Mouse (Mus musculus) MEL (cell line): Measurements from ENCODE around the gene Sh3yl1. TPM values are rescaled to one million over a fixed set of nuclear protein-coding genes. Genes with fewer than 3 reads are reported as not detected.

Experiments
- DNase-seq: peaks from one replicate; pipeline ENCODE4 v3.0.0; 2011; ENCODE audit warnings: low read depth, low spot score
- H3K27ac ChIP-seq: 2 replicates; pipeline ENCODE4 v1.5.1; 2012; ENCODE audit warnings: low read depth, mild to moderate bottlenecking, control low read depth, low read length, moderate library complexity; ENCODE audit not compliant: control insufficient read depth
- H3K27me3 ChIP-seq, 2 experiments: fragments of 150-350 bp in 1 of 2; sonication (generic) in 1 of 2; 2 replicates each; pipeline ENCODE4 v1.6.1; 2012; ENCODE audit warnings: low read length in 2 of 2, mild to moderate bottlenecking in 2 of 2, improper control_type of control experiment in 1 of 2, moderate library complexity in 1 of 2; ENCODE audit not compliant: insufficient read depth in 2 of 2, control insufficient read depth in 1 of 2
- H3K36me3 ChIP-seq, 2 experiments: 2 replicates each; pipeline ENCODE4 v1.6.1; 2012 to 2014; ENCODE audit warnings: low read length in 2 of 2, improper control_type of control experiment in 1 of 2, inconsistent platforms in 1 of 2, mild to moderate bottlenecking in 1 of 2; ENCODE audit not compliant: insufficient read depth in 2 of 2, control insufficient read depth in 1 of 2
- H3K4me1 ChIP-seq, 2 experiments: fragments of 150-350 bp in 1 of 2; sonication (generic) in 1 of 2; 2 replicates each; pipeline ENCODE4 v1.6.1; 2012; ENCODE audit warnings: low read length in 2 of 2, improper control_type of control experiment in 1 of 2, mild to moderate bottlenecking in 1 of 2; ENCODE audit not compliant: insufficient read depth in 2 of 2, control insufficient read depth in 1 of 2
- H3K4me3 ChIP-seq, 2 experiments: fragments of 150-350 bp in 1 of 2; sonication (generic) in 1 of 2; 2 replicates each; pipeline ENCODE4 v1.5.1; 2012; ENCODE audit warnings: low read depth in 2 of 2, low read length in 2 of 2, mild to moderate bottlenecking in 2 of 2, moderate library complexity in 2 of 2, control low read depth in 1 of 2, improper control_type of control experiment in 1 of 2; ENCODE audit not compliant: control insufficient read depth in 1 of 2, insufficient read depth in 1 of 2
- H3K79me2 ChIP-seq: 2 replicates; pipeline ENCODE4 v1.6.1; 2012; ENCODE audit warnings: mild to moderate bottlenecking, low read length, moderate library complexity; ENCODE audit not compliant: control insufficient read depth, poor library complexity, insufficient read depth
- H3K9ac ChIP-seq: 2 replicates; pipeline ENCODE4 v1.6.1; 2012; ENCODE audit warnings: low read depth, mild to moderate bottlenecking, control low read depth, low read length, moderate library complexity; ENCODE audit not compliant: control insufficient read depth, poor library complexity, severe bottlenecking
- H3K9me3 ChIP-seq: fragments of 150-350 bp; sonication (generic); replicated peaks from 2 replicates; pipeline ENCODE4 v1.6.1; 2012; ENCODE audit warnings: mild to moderate bottlenecking, low read length, improper control_type of control experiment, moderate library complexity; ENCODE audit not compliant: insufficient read depth
- CTCF ChIP-seq, 3 experiments: IDR thresholded peaks in 2 of 3; conservative IDR thresholded peaks in 1 of 3; 2 replicates each; pipeline ENCODE4 v1.5.1; 2011 to 2012; ENCODE audit warnings: low read length in 3 of 3, low read depth in 2 of 3, mild to moderate bottlenecking in 2 of 3, improper control_type of control experiment in 1 of 3, inconsistent platforms in 1 of 3, mixed read lengths in 1 of 3, moderate library complexity in 1 of 3; ENCODE audit not compliant: control insufficient read depth in 1 of 3, insufficient read depth in 1 of 3, poor library complexity in 1 of 3, severe bottlenecking in 1 of 3
- ELF1 ChIP-seq: IDR thresholded peaks from 2 replicates; pipeline ENCODE4 v1.6.1; 2014; ENCODE audit warnings: low read depth, mild to moderate bottlenecking, inconsistent platforms, low read length, improper control_type of control experiment, moderate library complexity
- HCFC1 ChIP-seq: IDR thresholded peaks from 2 replicates; pipeline ENCODE4 v1.6.1; 2012; ENCODE audit warnings: low read depth, mild to moderate bottlenecking, inconsistent platforms, low read length, improper control_type of control experiment, moderate library complexity
- KAT2A ChIP-seq: conservative IDR thresholded peaks from 2 replicates; pipeline ENCODE4 v1.6.1; 2012; ENCODE audit warnings: low read depth, low read length, improper control_type of control experiment, inconsistent platforms
- MYB ChIP-seq: IDR thresholded peaks from 2 replicates; pipeline ENCODE4 v1.6.1; 2011; ENCODE audit warnings: mild to moderate bottlenecking, low read depth, low read length, improper control_type of control experiment
- NELFE ChIP-seq: IDR thresholded peaks from 2 replicates; pipeline ENCODE4 v1.6.1; 2011; ENCODE audit warnings: low read depth, low read length, improper control_type of control experiment
- RAD21 ChIP-seq: IDR thresholded peaks from 2 replicates; pipeline ENCODE4 v1.6.1; 2011; ENCODE audit warnings: mild to moderate bottlenecking, low read depth, low read length, improper control_type of control experiment
- SMC3 ChIP-seq: IDR thresholded peaks from 2 replicates; pipeline ENCODE4 v1.6.1; 2011; ENCODE audit warnings: low read depth, low read length, improper control_type of control experiment
- USF1 ChIP-seq: IDR thresholded peaks from 2 replicates; pipeline ENCODE4 v1.6.1; 2014; ENCODE audit warnings: low read depth, mild to moderate bottlenecking, inconsistent platforms, low read length, improper control_type of control experiment, moderate library complexity
- USF2 ChIP-seq, 2 experiments: IDR thresholded peaks; 2 replicates each; pipeline ENCODE4 v1.6.1; 2011 to 2012; ENCODE audit warnings: improper control_type of control experiment in 2 of 2, low read length in 2 of 2, borderline replicate concordance in 1 of 2, inconsistent platforms in 1 of 2, low read depth in 1 of 2, mild to moderate bottlenecking in 1 of 2; ENCODE audit not compliant: insufficient read depth in 1 of 2
- ZC3H11A ChIP-seq: IDR thresholded peaks from 2 replicates; pipeline ENCODE4 v1.6.1; 2012; ENCODE audit warnings: low read depth, mild to moderate bottlenecking, inconsistent platforms, low read length, improper control_type of control experiment
- ZKSCAN1 ChIP-seq: IDR thresholded peaks from 2 replicates; pipeline ENCODE4 v1.6.1; 2012; ENCODE audit warnings: low read depth, mild to moderate bottlenecking, inconsistent platforms, low read length, improper control_type of control experiment, moderate library complexity
- polyA plus RNA-seq, 2 experiments: library from polyadenylated mRNA; stranded (reverse) in 1 of 2; unstranded in 1 of 2; fragments of >175 nt in 1 of 2; fragments of >200 nt in 1 of 2; gene quantifications; 2 replicates each; pipeline versions ENCODE4 v1.2.1 to v1.2.4; 2012; ENCODE audit warnings: low replicate concordance in 2 of 2, low read depth in 1 of 2; ENCODE audit not compliant: insufficient read length in 2 of 2, insufficient read depth in 1 of 2, missing spikeins in 1 of 2
- total RNA-seq: library from RNA; depleted of rRNA; stranded (reverse); fragments of 300-350 nt; gene quantifications from 2 replicates; pipeline ENCODE4 v1.2.3, GENCODE M21; 2012; rRNA removed

Sh3yl1 gene
- total and polyA plus RNA-seq, 3 experiments: 3.3 to 5.2 TPM; not detected in 1

GRCm38 (mm10) chr12:31008171-31008570 lies 96.7 kb downstream of the Sh3yl1 start:
- Histone ChIP-seq H3K79me2 (no peaks in the 10 kb centered on the region), H3K9ac (no peak overlapping the region), H3K36me3 (no peaks in the 10 kb centered on the region), H3K4me1 (no peaks in the 10 kb centered on the region), H3K27me3 (no peaks in the 10 kb centered on the region), H3K27ac (no peak overlapping the region), H3K9me3 (no peaks in the 10 kb centered on the region), H3K4me3 (no peak overlapping the region)
- DNase-seq: peak; percentile 69
- TF ChIP-seq CTCF (IDR thresholded peaks at IDR 0.05 in 2 of 3, conservative IDR thresholded peaks at IDR 0.05 in 1 of 3; ENCODE audit: control insufficient read depth in 1 of 3, insufficient read depth in 1 of 3, low read depth in 2 of 3, low read length in 3 of 3, poor library complexity in 1 of 3, severe bottlenecking in 1 of 3): peak; percentile 31 to 87 (median 80); a peak in 5 of 6 replicates
- TF ChIP-seq ZKSCAN1: no peak
- TF ChIP-seq USF2 (IDR thresholded peaks at IDR 0.05; ENCODE audit: borderline replicate concordance in 1 of 2, insufficient read depth in 1 of 2, low read depth in 1 of 2, low read length in 2 of 2): no peak
- no peak for TF ChIP-seq NELFE
- TF ChIP-seq MYB: no peak
- TF ChIP-seq KAT2A: no peak
- peak; percentile 85 for TF ChIP-seq RAD21
- TF ChIP-seq ZC3H11A: peak; percentile 69
- no peak for TF ChIP-seq HCFC1
- TF ChIP-seq SMC3: peak; percentile 82
- no peak for TF ChIP-seq USF1
- no peak for TF ChIP-seq ELF1

Other genes with a start within 250 kb of the Sh3yl1 start
- gene Alkal2, start 27.3 kb upstream of the Sh3yl1 start, total RNA-seq: not detected in 2 replicates
- gene Alkal2, start 27.3 kb upstream of the Sh3yl1 start, polyA plus RNA-seq: under 1 TPM in 1 of 2 experiments, not detected in 1; 0.04 TPM
- gene Acp1, start 79 bp upstream of the Sh3yl1 start, total RNA-seq: 59.2 and 60.7 TPM in 2 replicates
- 10 to 100 TPM in 1 of 2 experiments, not detected in 1; 93.9 TPM for gene Acp1, start 79 bp upstream of the Sh3yl1 start, polyA plus RNA-seq
- 0.04 TPM in 1 of 2 replicates, not detected in the other for gene Fam110c, start 162.2 kb downstream of the Sh3yl1 start, total RNA-seq
- under 1 TPM in 1 of 2 experiments, not detected in 1; 0.40 TPM for gene Fam110c, start 162.2 kb downstream of the Sh3yl1 start, polyA plus RNA-seq